Mouse (Mus musculus) MN1 (cell line): Measurements from ENCODE around the gene Prlhr.

Experiments
- DNase-seq: peaks from one replicate; pipeline ENCODE4 v3.0.0-alpha.2; 2016; ENCODE audit warnings: low spot score

Gene Prlhr

DNA sequence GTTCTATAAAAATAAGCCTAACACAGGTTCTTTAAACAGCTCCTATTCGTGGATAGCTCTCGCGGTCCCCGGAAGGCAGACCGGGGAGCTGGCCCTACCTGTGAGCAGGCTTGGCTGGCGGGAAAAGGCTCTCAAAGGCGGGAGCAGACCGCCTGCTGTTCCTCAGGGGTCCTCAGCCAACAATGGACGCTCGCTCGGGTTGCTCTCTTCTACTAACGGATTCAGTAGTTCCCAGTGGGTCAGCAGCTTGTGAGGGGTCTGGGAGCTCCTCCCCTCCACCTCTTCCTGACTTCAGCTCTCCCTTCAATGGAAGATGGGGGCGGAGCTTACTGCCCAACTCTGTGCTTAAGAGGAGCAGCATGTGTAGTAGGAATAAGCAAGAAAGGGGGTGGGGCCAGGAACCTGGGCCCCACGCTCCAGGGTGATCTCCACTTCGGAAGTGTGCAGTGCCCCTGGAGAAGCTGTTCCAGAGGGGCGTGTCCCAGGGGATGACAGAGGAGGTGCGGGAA lies at the start of gene Prlhr:
Gene Prlhr, minus strand, starts transcription at position 51 of the 509 bp plus-strand sequence.
- no peak for DNase-seq

DNA sequence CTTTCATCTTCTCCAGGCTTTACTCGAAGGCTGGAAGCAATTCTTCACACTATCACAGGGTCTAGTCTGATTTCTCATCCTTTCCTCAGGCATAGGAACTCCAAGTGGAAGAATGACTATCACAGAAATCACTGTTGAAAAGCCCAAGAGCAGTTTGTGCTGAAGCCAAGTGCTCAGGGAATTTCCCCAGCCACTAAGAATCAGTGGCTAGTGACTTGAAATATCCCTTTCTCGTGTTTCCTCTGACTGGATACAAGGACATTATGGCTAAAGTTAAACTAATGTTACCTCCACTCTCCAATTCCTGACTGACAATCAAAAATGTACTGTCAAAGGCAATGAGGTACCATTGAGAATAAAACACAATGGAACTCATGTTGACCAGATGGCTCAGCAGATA lies 47.0 kb upstream of the Prlhr start:
- DNase-seq: no peak

DNA sequence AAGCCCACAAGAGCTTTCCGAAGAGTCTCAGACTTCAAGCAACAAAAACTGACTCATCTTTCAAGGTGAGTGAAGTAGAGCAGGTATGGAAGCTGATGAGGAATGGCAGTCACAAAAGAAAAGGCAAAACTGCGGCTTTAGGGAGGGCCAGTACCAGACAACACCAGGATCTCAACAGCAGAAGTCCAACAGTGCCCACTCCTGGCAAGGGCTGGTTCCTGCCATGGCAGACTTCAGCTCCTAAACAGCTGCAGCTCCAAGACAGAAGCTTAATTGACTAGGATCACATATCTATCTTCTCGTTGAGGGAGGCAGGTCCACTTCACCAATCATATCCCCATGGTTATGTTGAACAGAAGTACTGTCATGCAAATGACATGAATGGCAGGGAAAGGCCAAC lies 45.3 kb upstream of the Prlhr start:
- DNase-seq: peak; percentile 35

DNA sequence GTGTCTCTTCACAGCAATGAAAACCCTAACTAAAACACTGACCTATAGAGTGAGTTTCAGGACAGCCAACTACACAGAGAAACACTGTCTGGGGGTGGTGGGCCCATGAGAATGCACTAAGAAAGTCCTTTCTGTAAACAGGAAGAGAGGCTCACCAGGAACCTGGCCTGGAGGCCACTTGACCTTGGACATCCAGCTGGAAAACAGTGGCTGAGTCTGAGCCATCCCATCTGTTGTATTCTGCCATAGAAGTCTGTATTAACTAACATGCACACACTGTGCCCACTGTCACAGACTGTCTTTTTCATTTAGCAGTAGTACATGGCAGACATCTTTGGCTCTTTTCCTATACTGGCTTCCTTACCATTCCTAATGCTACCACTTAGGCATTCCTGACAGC lies 32.1 kb upstream of the Prlhr start:
- DNase-seq: no peak

DNA sequence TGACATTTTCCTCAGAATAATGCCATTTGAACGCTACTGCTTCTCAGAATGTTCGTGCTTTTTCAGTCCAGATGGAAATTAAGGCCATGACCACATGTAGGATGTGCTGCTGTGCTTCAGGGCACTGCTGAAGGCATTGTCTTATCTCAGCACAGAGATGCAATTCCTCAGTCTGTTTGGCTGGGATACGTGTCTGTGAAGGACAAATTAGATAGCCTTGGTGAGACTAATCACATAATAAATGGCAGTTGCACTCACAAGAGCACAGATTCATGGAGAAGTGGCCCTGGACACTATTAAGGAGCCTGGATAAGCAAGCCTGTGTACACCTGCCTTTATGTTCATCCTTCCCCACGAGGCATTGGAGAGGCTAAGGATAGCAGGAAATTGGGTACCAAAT lies 29.1 kb upstream of the Prlhr start:
- peak; percentile 64 for DNase-seq

DNA sequence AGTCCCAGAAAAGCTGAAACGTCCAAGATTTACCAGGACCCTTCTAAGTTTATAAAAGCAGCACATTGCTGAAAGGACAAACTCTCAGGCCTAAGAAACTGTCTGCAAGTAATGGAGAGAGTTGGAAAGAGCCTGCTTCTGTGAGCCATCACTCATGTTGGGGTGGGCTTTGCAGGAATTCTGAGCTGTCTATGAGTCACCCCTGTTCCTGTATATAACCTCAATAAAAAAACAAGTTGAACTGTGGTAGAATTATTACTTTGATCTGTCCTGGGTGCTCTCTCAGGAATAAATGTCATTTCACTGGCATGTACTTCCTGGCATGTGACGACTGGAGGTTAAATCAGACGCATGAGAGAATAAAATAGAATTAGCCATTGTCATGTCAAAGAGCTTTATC lies 27.7 kb upstream of the Prlhr start:
- no peak for DNase-seq

DNA sequence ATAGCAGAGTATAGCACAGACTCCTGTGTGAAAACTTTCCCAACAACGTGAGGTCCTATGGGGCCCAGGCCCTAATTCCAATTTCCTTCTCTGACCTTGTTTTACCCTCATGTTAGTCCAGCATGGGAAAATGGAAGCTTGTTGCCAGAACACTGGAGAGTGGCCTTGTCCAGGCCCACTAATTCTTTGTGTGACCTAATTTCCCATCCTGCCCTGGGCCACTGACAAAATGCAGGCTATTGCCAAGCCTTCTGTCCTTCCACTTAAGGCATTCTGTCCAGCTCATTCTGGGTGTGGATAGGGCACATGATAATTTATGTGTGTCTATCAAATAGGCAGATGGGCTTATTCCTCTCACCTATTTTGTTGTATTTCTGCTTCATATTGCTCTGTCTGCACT lies 21.5 kb upstream of the Prlhr start:
- peak; percentile 26 for DNase-seq

DNA sequence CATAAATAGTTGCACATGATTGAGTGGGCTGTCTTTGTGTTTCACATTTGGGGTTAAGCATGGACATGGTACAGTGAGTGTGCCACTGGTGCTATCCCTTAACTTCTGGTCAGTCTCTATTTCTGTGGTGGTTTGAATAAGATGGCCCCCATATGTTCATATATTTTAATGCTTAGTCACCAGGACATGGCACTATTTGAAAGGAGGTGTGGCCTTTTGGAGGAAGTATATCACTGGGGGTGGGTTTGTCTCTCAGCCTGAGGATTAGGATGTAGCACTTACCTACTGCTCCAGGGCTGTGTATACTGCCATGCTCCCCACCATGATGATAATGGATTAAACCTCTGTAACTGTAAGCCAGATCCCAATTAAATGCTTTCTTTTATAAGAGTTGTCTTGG lies 17.2 kb upstream of the Prlhr start:
- no peak for DNase-seq

DNA sequence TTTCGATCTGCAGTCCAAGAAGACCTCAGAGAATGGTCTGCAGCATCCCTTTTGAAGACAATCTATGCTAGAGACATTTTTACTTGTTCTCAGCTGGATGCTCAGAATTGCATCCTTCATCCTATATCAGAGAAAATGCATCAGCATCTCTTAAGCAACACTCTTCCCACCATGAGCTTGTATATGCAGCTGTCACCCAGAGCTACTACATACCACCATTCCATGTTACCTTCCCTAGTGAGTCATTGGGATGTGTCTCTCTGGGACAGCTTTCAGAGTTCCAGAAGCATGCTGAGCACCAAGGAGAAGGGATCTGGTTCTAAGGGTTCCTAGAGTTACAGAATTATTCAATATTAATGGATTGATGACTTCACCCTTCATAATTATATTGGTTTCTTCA lies 10.8 kb upstream of the Prlhr start:
- no peak for DNase-seq

DNA sequence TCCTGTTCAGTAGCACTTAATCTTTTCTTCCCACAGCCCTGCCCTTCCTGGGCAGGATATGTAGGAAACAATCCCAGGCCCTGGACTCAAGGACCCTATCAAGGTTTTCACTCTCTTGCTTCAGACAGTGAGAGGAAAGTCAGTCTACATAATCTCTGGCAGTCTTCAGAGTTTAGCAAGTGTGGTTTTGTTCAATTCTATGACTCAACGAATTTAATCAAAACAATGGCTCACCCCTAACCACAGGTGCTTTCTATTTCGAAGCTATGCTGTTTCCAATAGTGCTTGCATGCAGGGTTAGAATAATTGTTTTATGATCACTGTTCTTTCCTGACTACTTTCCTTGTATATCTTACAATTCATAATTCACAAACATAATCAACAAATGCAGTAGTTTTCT lies 9.7 kb upstream of the Prlhr start:
- DNase-seq: no peak

DNA sequence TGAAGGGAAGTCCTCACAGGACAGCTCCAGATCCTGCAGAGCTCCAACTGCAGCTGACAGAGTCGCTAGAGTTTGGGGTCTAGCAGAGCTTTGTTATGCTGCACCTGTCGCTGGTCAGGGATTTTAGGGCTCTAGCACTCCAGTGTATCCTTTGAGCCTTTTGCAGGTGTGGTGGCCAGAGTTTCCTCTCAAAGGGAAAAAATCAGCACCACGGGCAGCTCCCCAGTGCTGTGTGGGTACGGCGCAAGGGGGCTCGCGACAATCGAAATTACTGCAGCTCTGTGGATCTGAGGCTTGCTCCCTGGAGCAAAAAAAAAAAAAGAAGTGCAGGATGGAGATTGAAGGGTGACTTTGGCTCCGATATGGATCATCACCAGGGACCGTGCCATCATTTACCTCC lies 742 bp upstream of the Prlhr start:
- no peak for DNase-seq

DNA sequence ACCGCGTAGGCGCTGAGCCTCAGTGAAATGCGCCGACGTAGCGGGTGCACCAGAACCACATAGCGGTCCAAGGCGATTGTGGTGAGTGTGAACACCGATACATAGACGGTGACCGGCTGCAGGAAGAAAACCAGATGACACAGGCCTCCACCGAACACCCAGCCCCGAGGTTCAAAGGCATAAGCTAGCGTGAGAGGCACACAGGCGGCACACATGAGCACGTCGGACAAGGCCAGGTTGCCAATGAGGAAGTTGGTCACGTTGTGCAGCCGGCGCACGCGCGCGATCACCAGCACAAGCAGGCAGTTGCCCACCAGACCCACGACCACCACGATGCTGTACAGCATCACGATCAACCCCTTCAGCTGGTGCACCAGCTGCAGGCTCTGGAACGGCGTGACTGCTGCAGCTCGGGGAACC lies 506 bp downstream of the Prlhr start:
- no peak for DNase-seq

DNA sequence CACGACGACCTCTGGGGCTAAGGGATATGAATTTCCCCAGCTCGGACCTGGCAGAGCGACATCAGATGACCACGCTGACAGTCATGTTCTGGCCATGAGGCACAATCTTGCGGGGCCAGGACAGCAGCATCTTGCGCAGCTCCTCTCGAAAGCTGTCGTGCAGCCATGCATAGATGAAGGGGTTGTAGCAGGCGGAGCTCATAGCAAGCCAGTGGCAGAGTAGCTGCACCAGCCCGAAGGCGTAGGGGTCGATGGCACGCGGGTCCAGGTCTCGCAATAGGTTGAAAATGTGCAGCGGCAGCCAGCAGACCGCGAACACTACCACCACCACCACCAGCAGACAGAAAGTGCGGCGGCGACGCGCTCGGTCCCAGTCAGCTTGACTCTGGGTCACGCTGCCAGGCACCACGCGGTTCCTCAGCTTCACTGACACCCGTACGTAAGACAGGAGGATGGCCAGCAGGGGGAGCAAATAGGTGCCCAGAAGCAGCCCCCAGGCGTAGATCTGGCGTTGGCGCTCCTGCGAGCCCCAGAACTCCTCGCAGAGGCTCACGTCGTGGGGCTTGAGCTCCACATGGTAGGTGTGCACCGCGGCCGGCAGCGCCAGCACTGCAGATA lies 1.0 kb downstream of the Prlhr start:
- no peak for DNase-seq

DNA sequence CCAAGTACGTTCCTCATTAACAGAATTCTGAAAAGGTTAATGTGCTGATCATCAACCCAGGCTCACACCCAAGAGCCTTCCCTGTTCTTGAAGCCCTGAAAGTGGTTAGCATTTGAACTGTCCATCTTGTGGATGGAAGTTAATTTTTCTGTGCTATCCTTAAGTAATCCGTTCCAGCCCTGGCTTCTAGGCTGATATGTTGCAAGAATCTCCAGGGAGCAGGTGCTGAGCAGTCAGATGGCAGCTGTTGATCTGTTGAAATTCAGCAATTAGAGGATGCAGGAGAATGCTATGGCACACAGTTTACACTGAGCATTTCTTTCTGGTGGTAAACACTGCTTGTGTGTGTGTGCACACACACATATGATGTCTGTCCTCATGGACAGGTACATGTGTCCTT lies 2.4 kb downstream of the Prlhr start:
- DNase-seq: peak; percentile 38

DNA sequence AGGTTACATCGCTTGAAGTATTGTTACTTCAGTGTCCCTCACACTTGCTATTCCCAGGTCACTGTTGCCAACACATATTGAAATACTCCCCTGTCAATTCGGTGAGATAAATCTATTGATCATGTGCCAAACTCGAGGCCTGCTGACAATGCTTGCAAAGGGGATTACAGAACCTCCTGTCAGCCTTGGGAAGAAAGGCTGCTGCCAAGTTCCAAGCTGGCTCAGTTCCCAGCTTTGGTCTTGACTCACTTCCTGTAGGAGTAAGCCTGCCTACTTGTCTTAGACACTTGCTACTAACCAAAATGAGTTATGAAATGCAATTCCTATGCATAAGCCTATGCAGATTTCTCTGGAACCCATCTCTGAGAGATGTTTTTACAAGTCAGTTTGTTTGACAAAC lies 4.2 kb downstream of the Prlhr start:
- peak; percentile 98 for DNase-seq

DNA sequence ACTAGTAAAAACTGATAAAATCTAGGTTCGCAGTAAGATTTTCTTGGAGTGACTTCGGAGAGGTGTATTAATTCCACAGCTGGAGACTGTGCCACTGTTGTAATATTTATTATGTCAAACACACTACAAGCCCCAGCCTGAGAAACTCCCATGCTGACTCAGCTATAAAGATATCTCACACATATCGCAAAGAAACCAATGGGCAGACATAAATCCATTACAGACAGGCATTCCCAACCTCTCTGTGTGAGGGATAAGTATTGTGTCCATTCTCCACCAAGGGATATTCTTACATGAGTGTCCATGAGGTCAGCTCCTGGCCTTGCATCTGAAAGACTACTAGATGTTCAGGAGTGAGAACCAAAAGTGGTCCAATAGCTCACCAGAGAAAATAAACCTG lies 4.7 kb downstream of the Prlhr start:
- no peak for DNase-seq

DNA sequence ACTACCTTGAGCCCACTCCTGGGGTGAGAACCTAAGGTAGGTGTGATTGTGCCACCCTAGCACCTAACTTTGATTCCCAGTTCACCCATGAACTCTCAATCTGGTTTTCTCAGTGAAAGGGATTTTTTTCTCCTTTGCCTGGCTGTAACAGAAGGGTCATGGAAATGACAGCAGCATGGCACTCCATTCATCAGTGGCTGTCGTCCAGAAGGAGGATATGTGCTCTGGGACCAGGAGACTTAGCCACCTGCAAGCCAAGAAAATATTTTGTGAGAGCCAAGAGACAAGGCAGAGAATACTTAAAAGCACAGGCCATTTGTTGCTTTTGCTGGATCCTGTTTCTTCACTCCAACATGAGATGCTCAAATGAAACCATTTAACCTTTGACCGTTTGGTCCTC lies 6.6 kb downstream of the Prlhr start:
- no peak for DNase-seq

DNA sequence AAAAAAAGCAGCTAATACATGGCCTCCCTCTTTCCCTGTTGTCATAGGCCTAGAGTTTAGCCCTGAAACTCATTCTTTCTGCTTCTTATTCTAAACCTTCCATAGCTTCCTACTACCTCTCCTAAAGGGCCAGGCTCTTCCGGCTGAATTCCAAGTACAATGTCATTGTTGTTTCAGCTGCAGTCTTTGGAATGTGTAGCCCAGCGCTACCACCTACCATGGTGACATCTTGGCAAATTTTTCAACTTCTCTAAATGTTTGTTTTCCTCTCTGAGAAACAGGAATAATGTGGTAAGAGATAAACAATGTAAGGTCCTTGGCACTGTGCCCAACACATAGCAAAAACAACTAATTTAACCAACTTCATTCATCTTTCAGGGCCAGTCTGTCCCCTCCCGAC lies 8.4 kb downstream of the Prlhr start:
- no peak for DNase-seq

DNA sequence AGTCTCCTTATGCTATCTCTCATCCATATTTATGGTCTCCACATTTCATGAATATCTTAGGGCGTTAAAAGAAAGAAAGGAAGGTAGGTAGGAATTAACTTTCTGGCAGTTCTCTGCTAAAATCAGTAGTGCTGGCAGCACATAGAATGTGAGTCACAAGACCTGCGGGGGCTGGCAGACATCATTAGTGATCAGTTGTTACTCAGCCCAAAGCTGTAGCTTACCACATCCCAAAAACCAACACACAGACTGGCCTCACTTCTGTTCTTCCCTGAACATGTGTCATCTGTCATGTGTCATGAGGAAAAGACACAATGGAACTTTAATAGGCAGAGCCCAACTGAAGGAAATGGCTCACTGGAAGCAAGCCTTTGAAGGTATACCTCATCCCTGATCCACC lies 9.0 kb downstream of the Prlhr start:
- no peak for DNase-seq

DNA sequence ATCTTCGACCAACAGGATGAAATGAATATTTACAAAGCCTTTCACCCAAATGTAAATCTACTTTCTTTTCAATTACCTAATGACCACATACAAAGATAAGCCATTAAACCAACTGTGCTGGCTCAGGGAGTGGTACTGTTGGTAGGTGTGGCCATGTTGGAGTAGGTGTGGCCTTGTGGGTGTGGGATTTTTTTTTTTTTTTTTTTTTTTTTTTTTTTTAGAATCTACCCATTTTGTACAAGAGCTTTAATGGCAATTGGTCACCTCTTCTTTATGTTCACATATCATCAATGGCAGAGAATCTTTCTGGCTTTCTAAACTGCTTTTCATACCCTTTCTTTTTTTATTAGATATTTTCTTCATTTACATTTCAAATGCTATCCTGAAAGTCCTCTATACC lies 12.3 kb downstream of the Prlhr start:
- DNase-seq: no peak

DNA sequence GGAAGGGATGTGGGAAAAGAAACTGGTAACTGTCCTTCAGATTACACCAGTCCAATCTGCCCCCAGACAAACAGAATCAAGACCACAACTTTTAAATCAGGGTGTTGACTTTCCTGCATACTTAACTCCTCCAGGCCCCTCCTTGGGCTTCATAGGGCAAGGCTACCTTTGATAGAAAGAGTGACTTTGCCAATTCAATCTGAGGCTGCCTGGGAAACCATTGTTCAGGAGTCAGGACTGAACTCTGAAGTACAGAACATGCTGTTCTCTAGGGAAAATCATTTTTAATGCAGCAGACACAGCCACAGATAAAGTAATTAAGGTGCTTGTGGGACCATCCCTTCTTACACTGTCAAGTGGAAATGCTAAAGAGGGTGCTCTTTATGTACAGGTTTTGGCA lies 27.6 kb downstream of the Prlhr start:
- peak; percentile 55 for DNase-seq

DNA sequence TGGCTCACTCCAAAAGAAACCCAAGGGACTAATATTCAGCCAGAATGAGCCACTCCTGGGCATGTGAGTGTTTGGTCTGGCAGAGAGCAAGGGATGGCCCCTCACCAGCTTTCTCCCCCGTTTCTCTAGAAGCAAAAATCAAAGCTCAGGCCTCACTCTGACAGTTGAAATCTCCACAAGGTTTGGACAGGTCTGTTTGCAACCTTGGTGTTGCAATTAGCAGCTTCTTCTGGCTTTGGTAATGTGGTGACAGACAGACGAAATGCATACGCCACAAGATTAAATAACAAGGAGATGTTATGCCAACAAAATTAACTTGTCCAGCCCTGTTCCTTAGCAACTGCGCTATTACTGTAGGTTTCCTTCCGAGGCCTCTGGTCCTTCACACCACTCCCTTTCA lies 28.0 kb downstream of the Prlhr start:
- peak; percentile 87 for DNase-seq

DNA sequence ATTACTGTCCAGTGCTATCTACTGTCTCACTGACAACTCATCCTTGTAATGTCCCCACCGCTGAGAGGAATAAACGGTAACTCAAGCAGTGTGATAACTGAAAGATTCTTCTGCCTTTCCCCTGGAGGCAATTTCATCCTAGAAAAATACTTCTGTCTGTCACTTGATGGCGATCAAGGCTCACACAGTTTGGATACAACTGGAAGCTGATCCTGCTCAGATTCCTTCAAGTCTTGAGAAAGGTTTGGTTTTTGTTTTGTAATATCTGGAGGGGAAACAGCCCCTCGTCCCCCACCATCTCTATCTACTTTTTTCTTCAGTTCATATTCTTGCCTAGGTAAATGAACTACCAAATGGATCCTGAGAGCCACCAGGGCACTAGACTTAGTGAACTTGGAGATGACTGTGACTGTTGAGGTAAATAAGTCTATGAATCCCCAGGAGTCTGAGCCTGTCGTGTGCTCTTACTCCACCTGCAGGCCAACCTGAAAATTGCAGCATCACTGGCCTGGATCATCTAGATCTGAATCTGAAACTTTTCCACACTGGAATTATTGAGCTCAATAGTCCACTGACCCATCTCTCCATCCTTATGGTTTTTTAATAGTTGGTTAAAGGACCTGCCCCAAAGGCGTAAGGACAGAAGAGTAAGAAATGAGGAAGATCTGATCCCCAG lies 30.4 kb downstream of the Prlhr start:
- peak; percentile 67 for DNase-seq
